Mouse (Mus musculus): ENCODE measurements at regions not wholly inside any gene's neighbourhood (a gene's known extent, or its start where the extent isn't known, plus 50 kb on each side); places are given as distances from the start of the nearest gene placed in this dataset.

DNA sequence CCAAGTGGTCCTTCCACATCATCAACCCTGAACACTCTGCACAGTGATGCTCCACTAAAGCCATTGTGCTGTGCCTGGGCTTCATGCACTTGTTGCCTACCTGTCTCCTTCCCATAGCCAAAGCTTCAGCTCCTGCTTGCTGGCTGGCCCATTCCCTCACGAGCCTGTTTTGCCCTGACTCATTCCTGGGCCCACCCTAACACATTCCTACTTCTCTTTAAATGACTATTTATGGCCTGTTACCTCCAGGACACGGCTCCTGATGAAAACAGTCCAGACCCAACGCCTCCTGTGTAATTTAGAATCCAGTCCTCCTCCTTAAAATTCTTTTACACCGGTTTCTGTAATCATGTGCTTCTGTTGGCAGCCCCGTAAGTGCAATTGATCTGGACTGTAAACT, 175.1 kb upstream of the Tnp1 start:
- DNase-seq, result no peak

DNA sequence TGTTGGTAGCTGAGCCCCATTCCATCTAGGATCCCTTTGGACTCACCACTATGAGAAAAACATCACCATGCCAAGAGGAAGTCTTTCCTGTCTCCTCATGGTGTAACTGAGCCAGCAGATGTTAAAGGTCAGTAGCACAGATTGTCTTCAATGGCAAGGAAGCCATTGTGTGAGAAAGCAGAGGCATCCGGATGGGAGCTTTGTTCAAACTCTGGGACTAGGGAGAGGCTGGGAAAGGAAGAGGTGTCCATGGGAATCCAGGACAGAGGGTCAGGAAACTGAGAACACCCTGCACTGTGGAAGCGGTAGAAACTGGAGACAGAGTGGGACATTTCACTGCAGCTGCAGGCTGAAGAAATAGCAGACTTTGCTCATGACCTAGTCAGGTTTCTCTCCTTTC, 173.1 kb upstream of the Tnp1 start:
- DNase-seq, result no peak

DNA sequence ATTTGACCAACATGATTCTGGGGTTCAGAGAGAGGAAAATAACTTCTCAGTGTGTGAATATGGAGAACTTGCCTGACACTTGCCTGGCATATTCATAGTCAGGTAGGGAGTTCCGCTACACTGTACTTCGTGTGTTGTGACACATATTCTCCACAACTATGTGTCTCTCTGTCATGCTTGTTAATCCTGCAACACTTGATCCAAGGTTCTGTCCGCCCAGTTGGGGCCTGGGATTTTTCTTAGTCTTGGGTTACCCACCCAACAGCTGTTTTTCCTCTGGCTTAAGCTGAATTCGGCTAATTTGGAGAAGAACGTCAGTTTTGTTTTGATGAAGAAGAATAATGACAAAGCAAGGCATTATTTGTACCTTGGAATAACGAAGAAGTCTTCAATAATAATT, 168.8 kb upstream of the Tnp1 start:
- no peak for DNase-seq

DNA sequence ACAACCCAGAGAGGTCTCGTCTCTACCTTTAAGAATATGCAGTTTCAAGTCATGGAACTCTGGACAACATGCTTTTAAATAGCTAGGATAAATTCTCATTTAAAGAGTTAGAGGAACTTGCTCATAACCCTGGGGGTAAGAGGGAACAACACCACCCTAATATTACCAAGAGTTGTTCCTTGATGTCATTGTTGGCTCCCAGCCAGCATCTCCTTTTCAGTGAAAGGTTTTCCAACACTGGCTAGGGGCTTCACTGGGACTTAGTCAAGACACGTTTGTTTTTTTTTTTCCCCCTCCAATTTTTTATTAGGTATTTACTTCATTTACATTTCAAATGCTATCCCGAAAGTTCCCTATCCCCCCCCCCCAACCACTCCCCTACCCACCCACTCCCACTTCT, 163.1 kb upstream of the Tnp1 start:
- no peak for DNase-seq

DNA sequence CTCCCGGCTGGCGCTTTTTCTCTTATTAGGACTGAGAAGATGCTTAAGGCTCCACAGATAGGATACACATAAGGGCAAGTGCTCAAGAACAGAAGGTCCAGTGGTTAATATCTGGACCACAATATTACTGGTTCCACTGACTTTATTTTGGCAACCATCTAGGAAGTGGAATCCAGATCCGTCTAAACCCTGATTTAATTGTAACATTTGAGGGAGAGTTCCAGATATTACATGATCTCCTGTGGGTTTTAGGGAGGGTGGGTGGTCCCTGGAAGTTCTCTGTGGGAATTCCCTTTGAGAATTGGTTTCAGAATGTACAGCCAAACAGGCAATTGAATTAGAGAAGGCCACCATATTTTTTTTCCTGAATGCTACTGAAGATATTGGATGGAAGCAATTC, 161.4 kb upstream of the Tnp1 start:
- no peak for DNase-seq

DNA sequence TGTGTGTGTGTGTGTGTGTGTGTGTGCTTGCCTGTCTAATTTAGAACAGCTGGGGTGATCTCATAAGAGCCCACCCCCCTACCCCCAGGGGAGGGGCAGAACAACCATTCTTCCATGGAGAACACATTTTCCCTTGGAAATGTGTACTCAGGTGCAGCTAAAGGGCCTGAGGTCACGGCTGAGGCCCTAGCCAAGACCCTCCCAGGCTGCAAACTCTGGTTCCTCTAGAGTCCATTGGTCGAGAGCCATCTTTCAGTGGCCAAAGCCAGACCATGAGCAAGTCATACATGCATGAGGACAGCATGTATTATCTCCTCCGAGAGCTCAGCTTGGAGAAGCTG, 154.9 kb upstream of the Tnp1 start:
- DNase-seq, result peak; percentile 10

DNA sequence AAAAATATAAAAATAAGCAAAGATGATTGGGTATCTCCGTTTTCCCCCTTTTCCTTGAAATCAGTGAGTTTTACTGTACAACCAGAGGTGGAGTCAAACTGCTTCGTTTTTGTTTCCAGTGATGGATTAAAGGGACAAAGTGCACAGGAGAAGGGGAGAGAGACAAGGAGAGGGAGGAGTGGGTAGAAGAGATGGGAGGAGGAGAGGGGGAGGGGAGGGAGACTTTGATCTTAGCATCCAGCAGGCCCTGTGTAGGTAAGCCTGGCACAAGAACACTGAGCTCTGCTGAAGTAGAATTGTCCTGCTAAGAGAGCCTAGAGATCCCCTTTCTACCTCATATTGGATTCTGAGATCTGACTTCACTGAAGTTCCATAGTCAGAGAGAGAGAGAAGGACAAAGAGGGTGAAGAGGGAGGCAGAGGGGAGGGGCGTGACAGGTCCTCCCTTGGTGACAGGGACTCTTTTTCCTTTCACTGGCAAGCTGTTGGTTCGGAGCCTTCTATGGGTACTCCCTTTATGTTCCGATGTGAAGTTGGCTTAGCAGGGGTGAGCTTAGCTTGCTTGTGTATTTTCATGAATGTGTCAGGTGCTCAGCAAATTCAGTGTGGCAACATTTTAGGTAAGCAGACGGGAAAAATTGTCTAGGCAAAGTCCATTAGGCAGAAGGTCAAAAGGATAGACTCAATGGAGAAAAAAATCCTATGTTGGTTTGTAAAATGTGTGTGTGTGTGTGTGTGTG, 154.4 kb upstream of the Tnp1 start:
- DNase-seq, result no peak

DNA sequence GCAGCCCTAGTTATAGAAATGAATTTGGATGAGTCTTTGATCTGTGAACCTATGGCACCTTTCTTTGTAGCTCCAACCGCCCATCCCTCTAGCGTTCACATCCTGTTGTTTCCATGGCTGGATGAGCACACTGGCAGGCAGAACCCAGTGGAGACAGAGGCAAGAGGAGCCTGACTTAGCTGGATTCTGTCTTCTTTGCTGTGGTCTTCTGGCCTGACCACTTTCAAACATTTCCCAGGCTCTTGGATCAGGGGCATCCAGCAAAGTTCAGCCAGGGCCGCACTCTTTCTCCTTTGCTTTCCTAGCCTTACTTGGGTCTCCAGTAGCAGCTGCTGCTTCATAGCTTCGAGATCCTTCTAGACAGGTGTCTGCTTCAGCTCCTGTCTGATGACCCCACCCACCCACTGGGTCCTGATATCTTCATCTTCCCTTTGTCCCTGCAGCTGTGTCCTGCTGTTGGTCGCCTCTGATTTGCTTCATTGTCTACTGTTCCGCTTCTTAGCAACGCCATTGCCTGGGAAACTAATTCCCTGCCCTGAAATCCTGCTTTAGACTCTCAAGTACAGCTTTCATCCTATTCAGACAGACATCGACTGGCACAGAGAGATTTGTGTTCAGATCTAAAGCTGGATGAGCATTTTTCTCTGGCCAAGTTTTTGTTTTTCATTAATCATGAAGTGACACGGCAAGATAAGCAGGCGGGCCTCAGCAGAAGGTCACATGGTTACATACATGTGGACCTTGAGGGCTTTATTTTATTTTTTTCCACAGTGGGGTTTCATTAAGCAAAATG, 153.6 kb upstream of the Tnp1 start:
- no peak for DNase-seq

DNA sequence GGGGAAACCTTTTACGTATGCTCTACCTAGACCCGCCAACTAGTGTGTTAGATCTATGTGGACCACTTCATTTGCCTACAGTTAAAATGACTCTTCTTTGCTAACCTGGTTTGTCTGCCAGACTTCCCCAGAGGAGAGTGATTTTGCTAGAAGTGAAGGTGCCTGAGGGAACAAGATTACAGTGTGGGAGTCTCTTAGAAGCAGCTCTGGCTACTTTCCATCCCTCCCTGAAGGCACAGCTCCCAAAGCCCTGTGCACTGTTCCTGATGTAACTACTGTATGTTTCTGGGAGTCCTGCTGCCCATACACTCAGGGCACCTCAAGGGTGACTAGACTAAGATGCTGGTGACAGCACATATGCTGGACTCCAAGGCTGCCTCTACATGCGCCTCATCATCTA, 144.5 kb upstream of the Tnp1 start:
- no peak for DNase-seq

DNA sequence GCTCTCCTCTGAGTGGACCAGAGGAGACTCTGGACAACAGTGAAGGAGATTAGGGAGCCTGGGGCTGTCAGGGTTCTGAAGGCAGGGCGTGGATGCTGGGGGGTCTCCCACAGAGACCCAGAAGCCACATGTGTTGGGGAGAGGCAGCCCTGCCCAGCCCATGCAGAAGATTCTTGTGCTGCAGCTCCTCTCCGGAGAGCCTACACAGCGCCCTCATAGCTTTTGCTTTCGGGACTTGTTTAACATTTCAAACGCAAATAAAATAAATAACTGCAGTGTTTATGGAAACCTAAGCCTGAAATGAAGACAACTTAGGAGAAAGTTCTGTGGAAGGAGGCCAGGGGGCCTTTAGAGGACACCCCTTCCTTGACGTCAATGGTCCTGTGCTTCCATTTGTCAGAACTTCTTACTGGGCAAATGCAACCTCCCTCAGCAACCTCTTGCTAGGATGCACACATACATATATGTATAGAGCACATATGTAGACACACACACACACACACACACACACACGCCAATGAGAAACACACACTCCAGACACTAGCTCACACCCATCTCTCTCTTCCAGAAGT, 143.8 kb upstream of the Tnp1 start:
- DNase-seq, result no peak

DNA sequence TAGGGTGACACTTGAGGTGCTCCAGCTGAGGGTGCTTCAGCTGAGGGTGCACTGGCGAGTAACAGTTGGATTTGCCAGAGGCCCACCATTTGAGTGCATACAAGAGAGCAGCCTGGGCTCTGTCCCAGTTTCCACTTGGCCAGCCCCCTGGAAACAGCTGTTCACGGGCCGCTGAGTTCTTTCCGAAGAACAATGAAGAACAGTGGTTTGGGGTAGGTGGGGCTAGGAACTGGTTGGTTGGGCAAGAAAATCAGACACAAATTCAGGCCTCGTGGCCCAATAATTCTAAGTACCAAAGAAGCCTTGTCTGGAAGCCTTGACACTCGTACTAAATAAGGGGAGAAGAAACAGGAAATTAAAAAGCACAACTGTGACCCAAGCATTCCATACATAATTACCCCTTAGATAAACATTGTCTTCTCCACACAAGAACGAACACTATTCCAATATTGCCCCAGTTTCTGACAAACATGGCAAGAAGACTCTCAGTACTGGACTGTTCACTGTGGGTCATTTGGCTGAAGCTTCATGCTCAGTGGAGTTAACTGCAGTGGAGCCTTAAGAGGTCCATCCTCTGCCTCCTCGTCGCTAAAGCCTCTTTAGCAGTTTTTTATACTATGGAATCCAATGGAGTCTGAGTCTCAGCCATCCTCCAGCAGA, 137.9 kb upstream of the Tnp1 start:
- peak; percentile 33 for DNase-seq

DNA sequence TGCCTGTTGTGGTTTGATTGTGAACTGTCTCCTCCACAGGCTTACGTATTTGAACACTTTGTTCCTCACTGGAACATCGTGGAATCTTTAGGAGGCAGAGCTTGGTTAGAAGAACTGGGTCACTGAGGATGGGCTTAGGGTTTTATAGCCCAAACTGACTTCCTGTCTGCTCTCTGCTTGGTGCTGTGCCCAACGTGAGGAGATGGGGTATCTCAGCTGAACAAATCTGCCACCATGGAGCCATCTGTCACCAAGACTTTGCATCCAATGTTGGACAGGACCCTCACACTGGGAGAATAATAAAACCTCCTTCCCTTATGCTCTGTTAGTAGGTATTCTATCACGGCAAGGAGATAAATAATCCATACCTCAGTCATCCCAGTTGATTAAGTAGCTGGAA, 134.2 kb upstream of the Tnp1 start:
- no peak for DNase-seq

DNA sequence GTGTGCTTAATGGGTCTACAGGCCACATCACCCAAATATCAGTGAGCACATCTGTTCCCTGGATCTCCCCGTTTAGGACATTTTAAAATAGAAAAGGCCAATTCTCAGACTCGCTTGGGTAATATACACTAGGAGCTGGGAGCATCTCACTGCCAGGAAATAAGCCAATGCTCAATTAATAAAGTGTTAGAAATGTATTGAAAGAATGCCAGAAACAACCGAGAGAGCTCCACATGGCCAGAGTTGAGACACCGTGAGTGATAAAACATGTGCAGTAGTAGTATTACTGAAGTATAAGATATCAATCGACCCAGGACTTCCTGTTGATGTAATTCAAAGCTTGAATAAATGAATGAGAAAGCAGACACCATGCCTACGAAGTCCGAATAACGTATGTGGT, 127.1 kb upstream of the Tnp1 start:
- DNase-seq, result no peak

DNA sequence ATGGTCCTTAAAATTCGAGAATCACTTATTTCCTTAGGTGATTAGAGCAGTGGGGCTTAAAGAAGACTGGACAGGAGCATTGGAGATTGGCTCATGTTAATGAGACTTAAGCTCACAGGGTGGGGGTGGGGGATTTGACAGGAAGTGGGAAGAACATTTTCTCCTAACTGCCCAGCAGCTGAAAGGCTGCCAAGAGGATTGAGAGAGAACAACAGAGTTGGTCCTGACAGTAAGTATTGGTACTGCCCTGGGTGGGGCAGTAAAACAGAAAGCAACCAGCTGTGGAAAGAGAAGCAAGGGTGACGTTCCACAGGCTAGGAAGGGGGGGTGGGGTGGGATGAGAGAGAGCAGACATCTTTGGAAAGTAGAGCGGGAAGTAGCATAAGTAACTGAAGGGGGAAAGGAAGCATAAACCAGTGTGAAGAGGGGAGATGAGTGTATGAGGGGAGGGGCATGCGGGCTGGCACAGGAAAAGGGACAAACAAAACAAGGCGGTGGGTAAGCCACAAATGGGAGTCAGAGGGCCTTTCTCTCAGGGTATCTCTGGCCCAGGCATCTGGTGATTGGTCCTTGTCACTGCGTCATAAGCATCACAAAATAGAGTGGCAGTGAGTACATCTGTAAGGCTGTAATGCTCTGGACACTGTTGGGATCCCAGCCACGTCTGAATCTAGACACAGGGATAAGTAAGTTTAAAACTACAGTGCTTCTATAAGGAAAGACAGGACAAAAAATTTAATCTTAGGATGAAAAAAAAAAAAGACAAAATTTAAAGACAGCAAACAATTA, 125.0 kb upstream of the Tnp1 start:
- DNase-seq, result no peak

DNA sequence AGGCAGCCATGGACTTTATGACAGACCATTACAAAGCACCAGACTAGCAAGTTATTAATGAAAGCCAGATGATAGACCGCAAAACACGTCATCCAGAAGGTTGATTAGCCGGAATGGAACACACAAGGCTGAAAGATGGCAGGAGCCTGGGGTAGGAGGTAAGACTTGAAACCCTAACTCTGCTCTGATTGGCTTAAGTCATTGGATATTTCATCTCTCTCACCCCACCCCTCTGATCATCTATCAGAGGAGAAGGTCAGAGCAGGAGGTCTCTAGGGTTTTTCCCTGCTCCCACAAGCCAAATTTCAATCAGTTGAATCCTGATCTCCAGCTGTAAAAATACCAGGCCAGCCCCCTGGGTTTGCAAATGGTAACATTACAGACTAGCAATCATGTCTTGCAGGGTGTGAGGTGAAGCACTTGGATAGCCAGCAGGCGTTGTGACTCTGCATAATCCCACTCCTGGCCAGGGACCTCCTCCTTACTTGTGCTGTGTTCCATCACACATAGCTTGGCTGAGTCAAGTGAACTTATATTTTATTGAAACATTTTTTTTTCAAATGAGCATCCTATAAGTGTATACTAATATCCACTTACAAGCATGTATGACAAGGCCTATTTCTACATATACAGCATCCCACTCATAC, 114.6 kb upstream of the Tnp1 start:
- DNase-seq, result no peak

DNA sequence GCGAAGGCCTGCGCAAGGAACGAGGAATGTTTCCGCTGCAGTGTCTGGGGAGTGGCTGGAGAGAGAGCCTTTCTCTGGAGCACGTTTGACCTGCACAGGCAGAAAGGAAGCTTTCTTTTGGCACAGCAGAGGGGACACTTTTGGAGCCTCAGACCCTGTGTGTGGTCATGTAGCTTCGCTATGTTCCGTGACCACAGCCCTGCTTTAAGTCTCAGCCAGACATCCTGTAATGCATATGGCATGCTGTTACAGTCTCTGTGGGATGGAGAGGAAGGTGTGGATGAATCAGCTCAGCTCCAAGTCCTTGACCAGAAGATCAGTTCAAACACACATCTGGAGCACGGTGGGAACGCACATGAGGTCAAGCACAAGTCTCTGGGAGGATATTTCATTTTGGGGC, 107.3 kb upstream of the Tnp1 start:
- no peak for DNase-seq

DNA sequence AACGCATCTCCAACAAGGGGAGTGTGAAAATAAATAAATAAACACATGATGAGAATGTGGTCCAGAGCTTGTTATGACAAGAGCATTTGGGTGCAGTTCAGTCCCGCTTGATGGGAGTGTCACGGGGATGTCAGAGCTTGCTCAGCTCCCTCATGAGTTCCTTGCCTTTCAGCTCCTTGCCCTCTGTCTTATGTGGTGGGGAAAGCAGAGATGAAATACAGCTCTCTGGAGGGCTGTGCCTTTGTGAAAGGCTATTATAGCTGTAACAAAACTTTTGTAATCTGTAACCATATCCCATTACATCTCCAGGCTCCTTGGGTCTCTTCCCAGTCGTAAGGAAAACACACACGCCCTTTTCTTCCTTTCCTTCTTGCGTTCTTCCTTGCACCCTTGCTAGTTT, 103.0 kb upstream of the Tnp1 start:
- no peak for DNase-seq

DNA sequence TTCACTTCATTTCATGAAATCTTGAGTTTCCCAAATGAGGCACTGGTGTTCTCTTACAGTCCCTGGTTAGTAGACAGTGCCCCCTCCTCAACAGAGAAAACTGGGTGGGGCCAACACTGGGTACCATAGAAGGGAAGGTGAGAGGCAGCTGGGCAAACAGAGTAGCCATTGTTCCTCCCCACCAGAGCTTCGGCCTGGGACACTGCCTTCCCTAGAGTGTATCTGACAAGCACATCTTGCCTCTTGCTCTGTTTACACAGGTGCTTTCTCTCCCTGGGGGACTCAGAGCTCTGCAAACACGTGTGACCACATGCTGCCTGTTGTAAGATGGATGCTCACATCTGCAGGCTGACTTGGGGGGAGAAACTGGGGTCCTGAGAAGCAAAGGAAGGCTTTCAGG, 100.8 kb upstream of the Tnp1 start:
- DNase-seq, result no peak

DNA sequence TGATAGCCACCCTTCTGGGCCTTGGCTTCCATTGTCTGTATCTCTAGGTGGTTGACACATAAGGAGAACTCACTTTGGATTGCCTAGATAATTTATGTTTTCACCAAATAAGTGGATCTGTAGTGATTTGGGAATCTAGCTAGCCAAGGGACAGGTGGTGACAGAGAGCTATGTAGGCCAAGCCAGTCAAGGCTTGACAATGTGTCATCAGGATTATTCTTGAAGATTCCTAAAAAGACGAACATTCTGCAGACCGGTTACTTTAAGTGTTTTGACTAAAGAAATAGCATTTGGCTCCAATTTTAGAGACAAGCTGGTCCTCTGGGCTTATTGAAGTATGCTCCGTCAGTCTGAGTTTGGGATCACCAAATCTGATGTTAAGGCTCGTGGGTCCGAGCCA, 100.1 kb upstream of the Tnp1 start:
- DNase-seq, result no peak

DNA sequence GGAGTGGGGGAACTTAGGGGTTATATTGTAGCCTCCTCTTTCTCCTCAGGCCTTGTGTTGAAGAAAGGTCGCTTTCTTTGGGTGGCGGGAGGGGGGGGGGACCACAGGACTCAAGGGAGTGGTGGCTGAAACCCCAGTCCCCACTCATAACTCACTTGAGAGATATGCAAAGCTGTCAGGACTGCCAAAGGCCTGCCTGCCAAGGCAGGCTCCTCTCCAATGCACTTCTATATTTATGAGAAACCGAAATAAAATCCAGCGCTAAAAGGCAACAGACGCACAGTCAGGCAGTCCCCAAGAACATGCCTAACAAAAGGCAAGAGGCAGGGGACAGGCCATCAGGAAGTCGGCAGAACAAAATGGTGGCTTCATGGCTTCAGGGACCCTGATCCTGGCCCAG, 97.4 kb upstream of the Tnp1 start:
- no peak for DNase-seq

DNA sequence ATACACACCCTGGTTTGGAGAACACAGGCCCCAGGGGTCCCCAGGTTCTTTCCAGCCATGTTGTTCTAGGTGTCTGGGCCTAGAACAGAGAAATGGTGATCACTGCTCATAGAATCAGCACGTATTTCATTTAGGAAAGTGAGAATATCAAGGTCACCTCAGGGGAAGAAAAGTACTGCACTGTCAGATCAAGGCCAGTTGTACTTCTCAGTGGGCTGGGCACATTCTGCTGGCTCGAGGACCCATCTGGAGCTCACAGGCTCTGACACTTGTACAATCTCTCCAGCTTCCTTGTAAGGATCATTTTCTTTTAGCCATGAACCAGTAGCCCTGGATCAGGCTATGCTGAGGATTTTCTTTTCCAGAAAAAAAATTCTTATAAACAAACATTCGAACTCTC, 97.0 kb upstream of the Tnp1 start:
- DNase-seq, result no peak

DNA sequence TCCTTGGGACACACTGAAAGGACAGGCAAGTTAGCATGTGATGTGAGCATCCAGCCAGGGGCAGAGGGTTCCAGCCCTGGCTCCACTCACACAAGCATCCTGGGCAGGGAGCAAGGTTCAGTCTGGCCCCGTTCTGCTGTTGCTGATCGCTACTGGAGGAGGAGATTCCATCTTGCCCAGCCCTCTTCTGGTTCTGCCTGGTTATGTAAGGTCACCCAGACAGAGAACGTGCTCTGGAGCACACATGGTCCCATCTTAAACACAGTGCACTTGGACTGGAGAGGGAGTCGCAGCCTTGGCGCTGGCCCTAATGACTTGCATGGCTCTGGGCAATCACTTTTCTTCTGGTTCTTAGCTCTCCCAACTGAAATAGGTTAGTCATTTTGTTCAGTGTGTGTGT, 96.2 kb upstream of the Tnp1 start:
- no peak for DNase-seq
